Mouse (Mus musculus) brain, adult 2 months (tissue): ENCODE results near the gene Wdr4.

Source experiments
- DNase-seq: peaks from one replicate; pipeline ENCODE4 v3.0.0; 2011; ENCODE audit warnings: low read depth, low spot score

Gene Wdr4

GRCm38 (mm10) chr17:31499725-31500124, 20.1 kb downstream of the Wdr4 start:
- DNase-seq: peak; percentile 24

- peak; percentile 76 for DNase-seq
These were observed 22.1 kb downstream of the Wdr4 start for GRCm38 (mm10) chr17:31497726-31498125.

GRCm38 (mm10) chr17:31494989-31495388, 24.8 kb downstream of the Wdr4 start:
- no peak for DNase-seq

- DNase-seq: peak; percentile 94
These were observed 27.4 kb downstream of the Wdr4 start for GRCm38 (mm10) chr17:31492416-31492815.

- no peak for DNase-seq
These were observed 28.4 kb downstream of the Wdr4 start for GRCm38 (mm10) chr17:31491355-31491754.

- no peak for DNase-seq
These were observed 32.2 kb downstream of the Wdr4 start for GRCm38 (mm10) chr17:31487433-31488060.

GRCm38 (mm10) chr17:31486616-31487198, 33.1 kb downstream of the Wdr4 start:
- DNase-seq: peak; percentile 58

GRCm38 (mm10) chr17:31479108-31479844, 40.5 kb downstream of the Wdr4 start:
- no peak for DNase-seq

GRCm38 (mm10) chr17:31478606-31479005, 41.2 kb downstream of the Wdr4 start:
- no peak for DNase-seq

GRCm38 (mm10) chr17:31474388-31474787, 45.4 kb downstream of the Wdr4 start:
- DNase-seq: no peak

- peak; percentile 69 for DNase-seq
These were observed 48.9 kb downstream of the Wdr4 start for GRCm38 (mm10) chr17:31470766-31471418.

GRCm38 (mm10) chr17:31468496-31468895, 51.3 kb downstream of the Wdr4 start:
- no peak for DNase-seq

- DNase-seq: no peak
These were observed 52.9 kb downstream of the Wdr4 start for GRCm38 (mm10) chr17:31466854-31467253.

- no peak for DNase-seq
These were observed 57.3 kb downstream of the Wdr4 start for GRCm38 (mm10) chr17:31462506-31462905.

GRCm38 (mm10) chr17:31460416-31460815, 59.4 kb downstream of the Wdr4 start:
- DNase-seq: no peak

- DNase-seq: peak; percentile 89
These were observed 62.8 kb downstream of the Wdr4 start for GRCm38 (mm10) chr17:31456723-31457567.

GRCm38 (mm10) chr17:31454056-31454455, 65.7 kb downstream of the Wdr4 start:
- DNase-seq: no peak

GRCm38 (mm10) chr17:31453476-31453875, 66.3 kb downstream of the Wdr4 start:
- no peak for DNase-seq

- no peak for DNase-seq
These were observed 67.0 kb downstream of the Wdr4 start for GRCm38 (mm10) chr17:31452816-31453215.

GRCm38 (mm10) chr17:31451179-31451708, 68.5 kb downstream of the Wdr4 start:
- DNase-seq: peak; percentile 40

- DNase-seq: peak; percentile 28
These were observed 69.6 kb downstream of the Wdr4 start for GRCm38 (mm10) chr17:31450206-31450605.
